Mouse (Mus musculus) ES-E14 (cell line): Measurements from ENCODE around the gene Astn2.

Experiments
- CHD2 ChIP-seq: IDR thresholded peaks from 2 replicates; pipeline ENCODE4 v1.6.1; 2014; ENCODE audit warnings: mild to moderate bottlenecking, low read depth, low read length, inconsistent platforms
- HCFC1 ChIP-seq: IDR thresholded peaks from 2 replicates; pipeline ENCODE4 v1.6.1; 2012; ENCODE audit warnings: low read length, inconsistent platforms, borderline replicate concordance; ENCODE audit not compliant: insufficient read depth
- MAFK ChIP-seq: IDR thresholded peaks from 2 replicates; pipeline ENCODE4 v1.6.1; 2014; ENCODE audit warnings: mild to moderate bottlenecking, low read depth, low read length, inconsistent platforms; ENCODE audit not compliant: insufficient read depth
- ZNF384 ChIP-seq: IDR thresholded peaks from 2 replicates; pipeline ENCODE4 v1.6.1; 2012; ENCODE audit warnings: low read depth, low read length, inconsistent platforms

DNA sequence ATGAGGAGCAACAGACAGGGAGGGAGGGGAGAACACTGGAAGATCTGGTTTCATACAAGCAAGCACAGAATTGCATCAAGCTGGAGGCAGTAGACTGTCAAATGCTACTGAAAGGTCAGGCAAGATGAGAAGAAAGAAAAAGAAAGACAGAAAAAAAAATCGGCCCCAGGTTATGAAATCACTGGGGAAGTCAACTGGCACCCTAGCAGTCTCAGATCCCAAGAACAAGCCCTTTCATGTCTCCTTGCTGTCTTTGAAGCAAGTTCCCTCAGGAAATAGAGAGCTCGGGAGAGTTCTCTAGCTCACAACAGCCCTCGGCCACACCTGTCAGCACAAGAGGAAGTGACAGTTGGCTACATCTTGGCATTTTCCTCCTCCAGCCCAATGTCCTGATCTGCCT, 766.2 kb downstream of the Astn2 start:
- no peak for TF ChIP-seq ZNF384
- no peak for TF ChIP-seq HCFC1
- TF ChIP-seq MAFK: no peak
- TF ChIP-seq CHD2: no peak
